ENCODE assay signal across 8 mouse cellular contexts in the genomic region with DNA sequence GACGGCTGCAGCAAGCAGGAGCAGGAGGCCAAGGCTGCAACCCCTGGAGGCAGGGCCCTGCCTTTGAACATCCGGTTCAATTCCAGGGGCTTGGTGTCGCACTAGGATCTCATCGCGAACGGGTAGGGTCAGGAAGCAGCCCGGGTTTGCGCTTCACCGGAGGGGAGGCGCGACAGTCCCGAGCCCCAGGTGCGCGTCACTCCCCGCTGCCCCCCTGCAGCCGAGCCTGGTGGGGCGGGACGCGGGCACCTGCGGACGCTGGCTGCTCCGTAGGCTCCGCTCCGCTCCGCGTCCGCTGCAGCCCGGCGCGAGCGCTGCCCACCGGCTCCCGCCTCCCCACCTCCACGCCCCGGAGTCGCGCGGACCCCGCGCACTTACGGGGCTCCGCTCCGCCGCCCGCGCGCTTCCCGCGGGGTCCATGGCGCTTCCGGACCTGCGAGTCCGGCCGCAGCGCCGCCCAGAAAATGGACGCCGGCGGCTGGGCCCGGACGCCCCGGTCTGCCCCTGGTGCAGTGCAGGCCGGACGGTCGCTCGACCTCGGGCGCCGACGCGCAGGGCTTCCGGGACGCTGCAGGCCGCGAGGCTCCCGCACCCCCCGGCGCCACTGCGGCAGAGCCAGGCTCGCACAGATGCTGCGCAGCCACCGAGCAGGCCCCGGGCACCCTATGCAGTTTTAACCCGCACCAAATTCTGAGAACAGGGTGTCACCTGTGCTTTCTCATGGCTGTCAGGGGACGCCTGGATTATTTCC. TPM values are rescaled to one million over a fixed set of nuclear protein-coding genes. Genes with fewer than 3 reads are reported as not detected.
A peak's percentile ranks its signal among the peaks of the same experiment; 100 is the strongest.
DNase-seq lines count a peak whose midpoint lies in the region; ATAC-seq and TF ChIP-seq lines count a peak whose summit lies in the region.

No protein-coding gene starts in this region.

- peak; percentile 61 for TF ChIP-seq POLR2A in liver, adult 2 months (IDR thresholded peaks at IDR 0.05; ENCODE audit: extremely low read depth, insufficient read depth, low read length)

- H3K79me2 ChIP-seq in liver, adult 2 months (ENCODE audit: control insufficient read depth, insufficient read depth, low read length), result peaks cover 19% of the 10 kb centered on the region; the same call in 1 of the 2 replicates

- no peak; the same call in 1 of the 2 replicates for TF ChIP-seq CTCF in left cerebral cortex, adult 2 months (IDR thresholded peaks at IDR 0.05)
- TF ChIP-seq CTCF in gastrocnemius, adult 2 months (IDR thresholded peaks at IDR 0.05), result no peak
- TF ChIP-seq CTCF in liver, adult 2 months (IDR thresholded peaks at IDR 0.05; ENCODE audit: low read depth, low read length), result 0 out of 2 replicates have a peak, but pooled peaks have one; percentile 4
- 0 out of 2 replicates have a peak, but pooled peaks have one; percentile 5 for TF ChIP-seq CTCF in midbrain, postnatal 0 days (IDR thresholded peaks at IDR 0.05)

- peak; percentile 82 for ATAC-seq in hindbrain, embryonic 15.5 days (ENCODE audit: low FRiP score, low read depth)
- ATAC-seq in midbrain, postnatal 0 days (ENCODE audit: low FRiP score), result peak; percentile 83
- ATAC-seq in stomach, embryonic 14.5 days (ENCODE audit: insufficient number of reproducible peaks, insufficient read depth, low FRiP score, low read depth), result peak; percentile 80

- peak overlapping the region; percentile 74 for H3K4me2 ChIP-seq in hindbrain, embryonic 15.5 days
- peak overlapping the region; percentile 89 for H3K4me2 ChIP-seq in midbrain, postnatal 0 days (ENCODE audit: low read depth, low read length, poor library complexity, severe bottlenecking)
- peak overlapping the region; percentile 68 for H3K4me2 ChIP-seq in stomach, embryonic 14.5 days (replicated peaks; ENCODE audit: low read depth, low read length)

- H3K36me3 ChIP-seq in hindbrain, embryonic 15.5 days, result no peaks in the 10 kb centered on the region
- peaks cover 9% of the 10 kb centered on the region; the same call in 1 of the 2 replicates for H3K36me3 ChIP-seq in liver, adult 2 months (ENCODE audit: control insufficient read depth, insufficient read depth, low read length)
- H3K36me3 ChIP-seq in midbrain, postnatal 0 days (ENCODE audit: insufficient read depth, low read length), result 0 out of 2 replicates have a peak, but pooled peaks cover 2% of the 10 kb centered on the region
- H3K36me3 ChIP-seq in stomach, embryonic 14.5 days (ENCODE audit: control insufficient read depth, insufficient read depth, low read length), result peaks cover 3% of the 10 kb centered on the region; the same call in 1 of the 2 replicates

- H3K9me3 ChIP-seq in hindbrain, embryonic 15.5 days, result no peaks in the 10 kb centered on the region
- no peaks in the 10 kb centered on the region for H3K9me3 ChIP-seq in midbrain, postnatal 0 days (ENCODE audit: low read length)
- H3K9me3 ChIP-seq in stomach, embryonic 14.5 days (ENCODE audit: control insufficient read depth, low read depth, low read length), result no peaks in the 10 kb centered on the region

- under 1% methylated on average over 67 of the region's 85 CpGs for WGBS in hindbrain, embryonic 15.5 days
- WGBS in liver, adult 2 months, result 2% methylated on average over 85 of the region's 85 CpGs
- WGBS in midbrain, postnatal 0 days, result under 1% methylated on average over 70 of the region's 85 CpGs
- WGBS in stomach, embryonic 14.5 days, result under 1% methylated on average over 70 of the region's 85 CpGs

- DNase-seq in left cerebral cortex, adult 2 months (ENCODE audit: extremely low spot score in 1 of 2, low spot score in 2 of 2), result peak; percentile 57 to 68
- no peak for DNase-seq in left cerebral cortex, adult 18-20 months (ENCODE audit: low spot score in 2 of 2)
- peak; percentile 84 for DNase-seq in cerebellum, adult 9-11 months
- DNase-seq in gastrocnemius, adult 2 months, result peak; percentile 87
- DNase-seq in liver, adult 2 months (ENCODE audit: extremely low read depth, low read depth, low spot score), result peak; percentile 82
- DNase-seq in midbrain, postnatal 0 days (ENCODE audit: low spot score), result peak; percentile 57

- peak overlapping the region; percentile 85 for H3K27ac ChIP-seq in left cerebral cortex, adult 2 months
- H3K27ac ChIP-seq in gastrocnemius, adult 2 months, result peak overlapping the region; percentile 95
- H3K27ac ChIP-seq in hindbrain, embryonic 15.5 days (replicated peaks), result peak overlapping the region; percentile 93
- peak overlapping the region; percentile 99 for H3K27ac ChIP-seq in liver, adult 2 months (replicated peaks; ENCODE audit: insufficient read depth, low read depth, low read length)
- peak overlapping the region; percentile 95 for H3K27ac ChIP-seq in midbrain, postnatal 0 days (ENCODE audit: low read depth, low read length)
- H3K27ac ChIP-seq in stomach, embryonic 14.5 days (ENCODE audit: low read length), result peak overlapping the region; percentile 96

- H3K9ac ChIP-seq in hindbrain, embryonic 15.5 days, result peak overlapping the region; percentile 89
- peak overlapping the region; percentile 100 for H3K9ac ChIP-seq in liver, adult 2 months (ENCODE audit: low read depth, low read length)
- H3K9ac ChIP-seq in midbrain, postnatal 0 days (replicated peaks; ENCODE audit: low read length, poor library complexity, severe bottlenecking), result peak overlapping the region; percentile 91
- peak overlapping the region; percentile 90 for H3K9ac ChIP-seq in stomach, embryonic 14.5 days (replicated peaks; ENCODE audit: low read depth, low read length)

- H3K4me3 ChIP-seq in left cerebral cortex, adult 2 months, result peak overlapping the region; percentile 63
- peak overlapping the region; percentile 89 for H3K4me3 ChIP-seq in gastrocnemius, adult 2 months
- peak overlapping the region; percentile 79 for H3K4me3 ChIP-seq in hindbrain, embryonic 15.5 days
- H3K4me3 ChIP-seq in liver, adult 2 months (ENCODE audit: insufficient read depth, low read depth, low read length), result peak overlapping the region; percentile 100
- peak overlapping the region; percentile 78 for H3K4me3 ChIP-seq in midbrain, postnatal 0 days (ENCODE audit: low read depth, low read length)
- H3K4me3 ChIP-seq in stomach, embryonic 14.5 days (ENCODE audit: low read depth, low read length), result peak overlapping the region; percentile 78

- intact Hi-C loops in left cerebral cortex, adult 2 months (cut with DNase I), result no loop called here
- intact Hi-C loops in gastrocnemius, adult 2 months (cut with DNase I), result loop anchor here (1.0 kb wide), 1 partner anchor 23 kb away; no protein-coding TSS in a partner anchor

- H3K4me1 ChIP-seq in hindbrain, embryonic 15.5 days (replicated peaks), result peaks cover 50% of the 10 kb centered on the region
- peaks cover 12% of the 10 kb centered on the region for H3K4me1 ChIP-seq in liver, adult 2 months (ENCODE audit: control insufficient read depth, insufficient read depth, low read length)
- H3K4me1 ChIP-seq in midbrain, postnatal 0 days (ENCODE audit: insufficient read depth, low read length), result peaks cover 7% of the 10 kb centered on the region; the same call in 1 of the 2 replicates
- H3K4me1 ChIP-seq in stomach, embryonic 14.5 days (ENCODE audit: control insufficient read depth, insufficient read depth, low read length), result 0 out of 2 replicates have a peak, but pooled peaks cover 8% of the 10 kb centered on the region

- H3K27me3 ChIP-seq in hindbrain, embryonic 15.5 days, result no peaks in the 10 kb centered on the region
- H3K27me3 ChIP-seq in liver, adult 2 months (ENCODE audit: control insufficient read depth, insufficient read depth, low read length), result no peaks in the 10 kb centered on the region
- H3K27me3 ChIP-seq in midbrain, postnatal 0 days (ENCODE audit: insufficient read depth, low read length), result no peaks in the 10 kb centered on the region
- H3K27me3 ChIP-seq in stomach, embryonic 14.5 days (ENCODE audit: control insufficient read depth, insufficient read depth, low read length), result no peaks in the 10 kb centered on the region

RNA-seq across cellular contexts. Expression of a gene that starts 33.0 kb away (rescaled TPM):
- total RNA-seq in left cerebral cortex, adult 2 months (2021), result 10 to 100 TPM; 64.2 to 68.6 TPM
- total RNA-seq in left cerebral cortex, adult 18-20 months (2021), result 10 to 100 TPM; 65.0 to 70.1 TPM
- 10 to 100 TPM; 22.9 to 33.8 TPM for total RNA-seq in gastrocnemius, adult 2 months (2021)
- 41.5 and 46.1 TPM in 2 replicates for polyA plus RNA-seq in hindbrain, embryonic 15.5 days (2015; fragmentation: Nextera tagmentation; extraction: Ambion mirVana)
- total RNA-seq in liver, adult 2 months (2014; rRNA removed), result 12.4 and 13.6 TPM in 2 replicates
- 2.9 and 3.6 TPM in 2 replicates for polyA plus RNA-seq in liver, adult 2 months (2012; rRNA removed)
- total RNA-seq in midbrain, postnatal 0 days (2014; rRNA removed), result 50.7 and 77.7 TPM in 2 replicates
- 46.2 and 49.9 TPM in 2 replicates for polyA plus RNA-seq in midbrain, postnatal 0 days (2015; fragmentation: Nextera tagmentation; extraction: Ambion mirVana)
- polyA plus RNA-seq in stomach, embryonic 14.5 days (2014; fragmentation: Nextera tagmentation; extraction: Ambion mirVana), result 23.0 and 25.5 TPM in 2 replicates

Comparison
In these comparisons a context has a peak if more than half of its experiments do, and no peak if none do; other contexts are left out.
1. DNase-seq: peak in left cerebral cortex, adult 2 months (2 of 2), cerebellum, adult 9-11 months (single experiment), gastrocnemius, adult 2 months (single experiment), liver, adult 2 months (single experiment) and midbrain, postnatal 0 days (single experiment); none in left cerebral cortex, adult 18-20 months (0 of 2).
2. CTCF ChIP-seq: peak in liver, adult 2 months (single experiment) and midbrain, postnatal 0 days (single experiment); none in left cerebral cortex, adult 2 months (single experiment) and gastrocnemius, adult 2 months (single experiment).
3. Peak in every context shown above with its lines, with median percentiles within 50 percentile points of each other: H3K27ac ChIP-seq, H3K4me3 ChIP-seq, ATAC-seq, H3K4me2 ChIP-seq and H3K9ac ChIP-seq.